Mouse (Mus musculus) limb, embryonic 12.5 days (tissue): ENCODE results near the gene Zfhx3. TPM values are rescaled to one million over a fixed set of nuclear protein-coding genes. Genes with fewer than 3 reads are reported as not detected.
A peak's percentile ranks its signal among the peaks of the same experiment; 100 is the strongest.

Source experiments
- ATAC-seq: fragments of 200-750 bp; cut with Nextera tagmentation; 2 replicates; pipeline ENCODE4 v1.8.0; 2017; ENCODE audit warnings: low read depth, moderate TSS enrichment; ENCODE audit not compliant: insufficient number of reproducible peaks, insufficient read depth, low FRiP score, low TSS enrichment
- H3K27ac ChIP-seq: fragments of 300-500 bp; sonication (generic); 2 replicates; pipeline ENCODE4 v1.5.1; 2016; ENCODE audit warnings: mild to moderate bottlenecking, moderate library complexity
- H3K27me3 ChIP-seq: fragments of 300-500 bp; sonication (generic); 2 replicates; pipeline ENCODE4 v1.6.1; 2016; ENCODE audit warnings: mild to moderate bottlenecking, moderate library complexity
- H3K36me3 ChIP-seq: fragments of 300-500 bp; sonication (generic); 2 replicates; pipeline ENCODE4 v1.6.1; 2016; ENCODE audit warnings: mild to moderate bottlenecking, moderate library complexity
- H3K4me1 ChIP-seq: fragments of 300-500 bp; sonication (generic); replicated peaks from 2 replicates; pipeline ENCODE4 v1.6.1; 2016
- H3K4me2 ChIP-seq: fragments of 300-500 bp; sonication (generic); 2 replicates; pipeline ENCODE4 v1.6.1; 2016; ENCODE audit warnings: mild to moderate bottlenecking, moderate library complexity
- H3K4me3 ChIP-seq: fragments of 300-500 bp; sonication (generic); replicated peaks from 2 replicates; pipeline ENCODE4 v1.5.1; 2016; ENCODE audit warnings: mild to moderate bottlenecking
- H3K9ac ChIP-seq: fragments of 300-500 bp; sonication (generic); replicated peaks from 2 replicates; pipeline ENCODE4 v1.6.1; 2016; ENCODE audit warnings: mild to moderate bottlenecking, moderate library complexity
- H3K9me3 ChIP-seq: fragments of 300-500 bp; sonication (generic); 2 replicates; pipeline ENCODE4 v1.6.1; 2016; ENCODE audit warnings: mild to moderate bottlenecking, moderate library complexity
- WGBS: fragments of 180-500 bp; shearing (Covaris S2); methylation state at CpG from one replicate; pipeline ENCODE4 v1.1.7; 2016; 5-methylcytosine and 5-hydroxymethylcytosine counted together
- polyA plus RNA-seq: library from polyadenylated mRNA; unstranded; fragments of >200 nt; fragmentation: Nextera tagmentation; extraction: Ambion mirVana; gene quantifications from 2 replicates; pipeline ENCODE4 v1.2.1, GENCODE M21; 2016

Gene Zfhx3
- polyA plus RNA-seq, 1 experiment from 2014 or later, result 53.0 TPM

GRCm38 (mm10) chr8:108595721-108596495 lies 653.5 kb downstream of the Zfhx3 start:
- H3K27me3 ChIP-seq, result no peaks in the 10 kb centered on the region
- no peak overlapping the region for H3K4me2 ChIP-seq
- H3K9ac ChIP-seq, result no peak overlapping the region
- no peak for ATAC-seq
- no peaks in the 10 kb centered on the region for H3K36me3 ChIP-seq
- WGBS, result 84% methylated on average over 19 of the region's 19 CpGs
- peak overlapping the region; percentile 89; the same call in 1 of the 2 replicates for H3K27ac ChIP-seq
- peaks cover 45% of the 10 kb centered on the region for H3K4me1 ChIP-seq
- H3K4me3 ChIP-seq, result no peak overlapping the region
- H3K9me3 ChIP-seq, result no peaks in the 10 kb centered on the region

- WGBS, result 30% methylated on average over 8 of the region's 8 CpGs
- peak overlapping the region; percentile 70; the same call in 1 of the 2 replicates for H3K27ac ChIP-seq
Observed at GRCm38 (mm10) chr8:108599003-108599402, 656.6 kb downstream of the Zfhx3 start.

GRCm38 (mm10) chr8:108599558-108599957 lies 657.1 kb downstream of the Zfhx3 start:
- Histone ChIP-seq H3K36me3 (no peaks in the 10 kb centered on the region), H3K27ac (peak overlapping the region; percentile 85), H3K4me3 (no peak overlapping the region), H3K9ac (no peak overlapping the region), H3K4me1 (peaks cover 27% of the 10 kb centered on the region), H3K9me3 (peaks cover 5% of the 10 kb centered on the region), H3K4me2 (no peak overlapping the region), H3K27me3 (no peaks in the 10 kb centered on the region)
- WGBS, result 88% methylated on average over 6 of the region's 6 CpGs
- no peak for ATAC-seq

More at GRCm38 (mm10) chr8:108599003-108599402, 656.6 kb downstream of the Zfhx3 start:
- peak overlapping the region; percentile 19 for H3K4me2 ChIP-seq
- no peak for ATAC-seq
- H3K27me3 ChIP-seq, result no peaks in the 10 kb centered on the region
- H3K9ac ChIP-seq, result no peak overlapping the region
- no peak overlapping the region for H3K4me3 ChIP-seq
- H3K4me1 ChIP-seq, result peaks cover 32% of the 10 kb centered on the region
- no peaks in the 10 kb centered on the region for H3K36me3 ChIP-seq
- peaks cover 5% of the 10 kb centered on the region for H3K9me3 ChIP-seq

GRCm38 (mm10) chr8:108608678-108609077 lies 666.2 kb downstream of the Zfhx3 start:
- no peak for ATAC-seq
- Histone ChIP-seq H3K9ac (no peak overlapping the region), H3K36me3 (no peaks in the 10 kb centered on the region), H3K4me1 (peaks cover 12% of the 10 kb centered on the region), H3K4me3 (no peak overlapping the region), H3K9me3 (no peaks in the 10 kb centered on the region), H3K27ac (no peak overlapping the region), H3K27me3 (no peaks in the 10 kb centered on the region), H3K4me2 (no peak overlapping the region)
- 79% methylated on average over 5 of the region's 5 CpGs for WGBS

GRCm38 (mm10) chr8:108609114-108609513 lies 666.7 kb downstream of the Zfhx3 start:
- H3K36me3 ChIP-seq, result no peaks in the 10 kb centered on the region
- ATAC-seq, result no peak
- H3K4me1 ChIP-seq, result peaks cover 12% of the 10 kb centered on the region
- 74% methylated on average over 5 of the region's 5 CpGs for WGBS
- no peak overlapping the region for H3K9ac ChIP-seq
- H3K4me3 ChIP-seq, result no peak overlapping the region
- H3K9me3 ChIP-seq, result no peaks in the 10 kb centered on the region
- no peak overlapping the region for H3K27ac ChIP-seq
- no peaks in the 10 kb centered on the region for H3K27me3 ChIP-seq
- no peak overlapping the region for H3K4me2 ChIP-seq

GRCm38 (mm10) chr8:108611141-108611674 lies 668.8 kb downstream of the Zfhx3 start:
- ATAC-seq, result no peak
- no peaks in the 10 kb centered on the region for H3K9me3 ChIP-seq
- H3K36me3 ChIP-seq, result no peaks in the 10 kb centered on the region

GRCm38 (mm10) chr8:108611792-108612413 lies 669.5 kb downstream of the Zfhx3 start:
- Histone ChIP-seq H3K27ac (no peak overlapping the region), H3K4me2 (0 out of 2 replicates have a peak overlapping the region, but pooled peaks have one; percentile 13), H3K9ac (no peak overlapping the region), H3K36me3 (no peaks in the 10 kb centered on the region), H3K4me1 (peaks cover 12% of the 10 kb centered on the region), H3K9me3 (no peaks in the 10 kb centered on the region), H3K27me3 (no peaks in the 10 kb centered on the region), H3K4me3 (no peak overlapping the region)
- no peak for ATAC-seq
- 62% methylated on average over 11 of the region's 11 CpGs for WGBS

More at GRCm38 (mm10) chr8:108611141-108611674, 668.8 kb downstream of the Zfhx3 start:
- 92% methylated on average over 9 of the region's 9 CpGs for WGBS
- Histone ChIP-seq H3K27ac (no peak overlapping the region), H3K4me1 (peaks cover 12% of the 10 kb centered on the region), H3K27me3 (no peaks in the 10 kb centered on the region), H3K9ac (no peak overlapping the region), H3K4me2 (no peak overlapping the region), H3K4me3 (no peak overlapping the region)

- H3K36me3 ChIP-seq, result no peaks in the 10 kb centered on the region
- WGBS, result 16% methylated on average over 5 of the region's 5 CpGs
- H3K27ac ChIP-seq, result peak overlapping the region; percentile 53
Observed at GRCm38 (mm10) chr8:108612815-108613214, 670.4 kb downstream of the Zfhx3 start.

GRCm38 (mm10) chr8:108613280-108613679 lies 670.8 kb downstream of the Zfhx3 start:
- WGBS, result 60% methylated on average over 2 of the region's 2 CpGs
- Histone ChIP-seq H3K27me3 (no peaks in the 10 kb centered on the region), H3K27ac (no peak overlapping the region), H3K4me1 (peaks cover 12% of the 10 kb centered on the region), H3K4me3 (no peak overlapping the region), H3K4me2 (no peak overlapping the region), H3K36me3 (no peaks in the 10 kb centered on the region), H3K9ac (no peak overlapping the region), H3K9me3 (no peaks in the 10 kb centered on the region)
- no peak for ATAC-seq

More at GRCm38 (mm10) chr8:108612815-108613214, 670.4 kb downstream of the Zfhx3 start:
- no peaks in the 10 kb centered on the region for H3K27me3 ChIP-seq
- H3K4me3 ChIP-seq, result no peak overlapping the region
- H3K9ac ChIP-seq, result no peak overlapping the region
- no peak for ATAC-seq
- H3K4me1 ChIP-seq, result peaks cover 12% of the 10 kb centered on the region
- 0 out of 2 replicates have a peak overlapping the region, but pooled peaks have one; percentile 13 for H3K4me2 ChIP-seq
- H3K9me3 ChIP-seq, result no peaks in the 10 kb centered on the region

- H3K9ac ChIP-seq, result no peak overlapping the region
- WGBS, result 17% methylated on average over 7 of the region's 7 CpGs
- H3K4me1 ChIP-seq, result peaks cover 16% of the 10 kb centered on the region
- no peak overlapping the region for H3K4me3 ChIP-seq
- H3K9me3 ChIP-seq, result no peaks in the 10 kb centered on the region
- H3K4me2 ChIP-seq, result no peak overlapping the region
- H3K27me3 ChIP-seq, result no peaks in the 10 kb centered on the region; the same call in 1 of the 2 replicates
- no peaks in the 10 kb centered on the region for H3K36me3 ChIP-seq
- no peak for ATAC-seq
- no peak overlapping the region for H3K27ac ChIP-seq
Observed at GRCm38 (mm10) chr8:108621296-108621695, 678.9 kb downstream of the Zfhx3 start.

GRCm38 (mm10) chr8:108623660-108624059 lies 681.2 kb downstream of the Zfhx3 start:
- no peaks in the 10 kb centered on the region; the same call in 1 of the 2 replicates for H3K27me3 ChIP-seq
- H3K9ac ChIP-seq, result no peak overlapping the region
- H3K4me3 ChIP-seq, result no peak overlapping the region
- WGBS, result 51% methylated on average over 5 of the region's 5 CpGs
- no peaks in the 10 kb centered on the region for H3K9me3 ChIP-seq
- H3K4me2 ChIP-seq, result no peak overlapping the region
- H3K4me1 ChIP-seq, result peaks cover 16% of the 10 kb centered on the region
- no peaks in the 10 kb centered on the region for H3K36me3 ChIP-seq
- ATAC-seq, result no peak
- H3K27ac ChIP-seq, result no peak overlapping the region
